Mouse (Mus musculus) ES-E14 (cell line): ENCODE data around the gene Jam3.

Experiments
- HCFC1 ChIP-seq: IDR thresholded peaks from 2 replicates; pipeline ENCODE4 v1.6.1; 2012; ENCODE audit warnings: low read length, inconsistent platforms, borderline replicate concordance; ENCODE audit not compliant: insufficient read depth
- ZC3H11A ChIP-seq: IDR thresholded peaks from 2 replicates; pipeline ENCODE4 v1.6.1; 2012; ENCODE audit warnings: low read depth, mild to moderate bottlenecking, inconsistent platforms, low read length, borderline replicate concordance
- ZNF384 ChIP-seq: IDR thresholded peaks from 2 replicates; pipeline ENCODE4 v1.6.1; 2012; ENCODE audit warnings: low read depth, low read length, inconsistent platforms

- no peak for TF ChIP-seq HCFC1
- TF ChIP-seq ZNF384: no peak
- no peak for TF ChIP-seq ZC3H11A
Measured at GRCm38 (mm10) chr9:27122076-27122475, 33.1 kb downstream of the Jam3 start.
